Mouse (Mus musculus) adrenal gland, adult (tissue): ENCODE data around the gene Tmem52.
A peak's percentile ranks its signal among the peaks of the same experiment; 100 is the strongest.

Experiments
- DNase-seq, 2 experiments: peaks; one replicate each; pipeline ENCODE4 v3.0.0; 2022 to 2023; ENCODE audit warnings: low spot score in 1 of 2; ENCODE audit not compliant: inconsistent age in 2 of 2

Gene Tmem52

DNA sequence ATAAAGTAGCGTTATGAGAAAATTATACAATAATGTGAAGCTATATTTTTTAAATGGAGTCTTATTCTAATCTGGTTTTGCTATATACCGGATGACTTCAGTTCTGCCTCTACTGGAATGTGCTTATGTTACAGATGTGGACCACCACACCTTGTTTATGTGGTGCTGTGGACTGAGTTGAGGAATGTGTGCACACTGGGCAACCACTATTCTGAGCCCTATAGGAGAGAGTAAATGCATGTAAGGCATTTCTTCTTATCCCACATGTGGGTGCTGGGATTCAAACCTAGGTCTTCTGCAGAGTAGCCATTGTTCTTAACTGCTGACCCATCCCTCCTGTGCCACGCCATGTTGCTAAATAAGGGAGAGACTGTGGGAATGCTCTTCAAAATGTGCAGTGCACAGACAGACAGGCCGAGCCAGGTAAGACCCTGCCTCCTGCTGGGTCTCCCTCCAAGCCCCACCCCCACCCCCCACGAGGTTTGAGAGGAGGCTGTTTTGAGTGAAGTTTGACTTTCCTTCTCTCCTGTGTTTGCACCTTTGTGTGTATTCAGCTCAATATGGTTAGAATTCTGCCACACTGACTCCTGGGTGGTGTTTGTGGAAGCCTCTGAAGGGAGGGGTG is 36.9 kb downstream of the Tmem52 start:
- no peak for DNase-seq

DNA sequence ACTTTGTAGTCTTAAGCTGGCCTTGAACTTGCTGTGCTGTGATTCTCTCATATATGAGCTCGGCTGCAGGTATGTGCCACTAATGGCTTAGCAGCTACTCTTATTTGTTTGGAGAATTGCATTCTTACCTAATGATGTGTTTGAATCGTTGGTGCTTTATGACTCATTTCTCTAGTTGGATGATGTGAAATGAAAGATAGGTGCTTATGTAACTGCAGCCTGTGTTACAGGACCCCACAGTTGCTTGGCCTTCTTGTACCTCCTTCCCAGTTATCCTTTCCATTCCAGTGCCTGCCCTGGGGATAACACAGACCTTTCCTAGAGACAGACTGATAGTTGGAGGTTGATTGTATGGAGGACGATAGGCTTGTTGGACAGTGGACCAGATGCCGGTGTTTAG is 39.7 kb downstream of the Tmem52 start:
- DNase-seq, result peak in 1 of 2 experiments; percentile 69

DNA sequence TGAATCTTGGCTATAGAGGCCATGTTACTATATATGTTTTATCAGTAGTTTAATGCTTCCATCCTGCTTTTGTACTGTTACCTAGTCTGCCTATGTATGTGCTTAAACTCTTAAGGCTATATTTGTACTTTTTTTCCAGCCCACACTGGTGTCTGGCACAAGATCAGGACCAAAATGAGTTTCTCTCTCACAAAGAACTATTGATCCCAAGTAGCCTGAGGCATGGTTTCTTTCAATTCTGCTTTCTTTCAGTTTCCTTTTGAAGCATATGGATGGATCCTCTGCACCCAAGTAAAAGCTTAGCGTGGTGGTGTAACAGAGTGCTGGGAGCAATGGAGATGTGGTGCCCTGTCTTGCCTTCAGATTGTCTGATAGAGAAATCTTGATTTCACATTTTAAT is 42.1 kb downstream of the Tmem52 start:
- no peak for DNase-seq

DNA sequence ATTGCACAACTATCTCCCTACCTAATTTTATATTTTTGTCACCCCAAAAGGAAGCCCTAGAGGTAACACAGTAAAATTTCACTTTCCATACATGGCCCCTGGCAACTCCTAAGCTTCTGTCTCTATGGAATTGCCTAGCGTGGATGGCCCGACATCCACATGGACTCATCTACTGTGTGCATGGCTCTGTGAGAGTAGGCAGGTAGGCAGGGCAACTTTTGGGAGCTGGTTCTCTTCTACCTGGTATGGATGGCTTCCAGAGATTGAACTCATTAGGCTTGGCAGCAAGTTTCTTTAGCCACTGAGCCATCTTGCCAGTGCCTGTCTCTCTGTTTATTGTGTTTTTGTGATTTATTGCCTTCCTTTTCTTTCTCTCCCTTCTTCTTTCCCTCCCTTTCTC is 45.9 kb downstream of the Tmem52 start:
- DNase-seq, result no peak

DNA sequence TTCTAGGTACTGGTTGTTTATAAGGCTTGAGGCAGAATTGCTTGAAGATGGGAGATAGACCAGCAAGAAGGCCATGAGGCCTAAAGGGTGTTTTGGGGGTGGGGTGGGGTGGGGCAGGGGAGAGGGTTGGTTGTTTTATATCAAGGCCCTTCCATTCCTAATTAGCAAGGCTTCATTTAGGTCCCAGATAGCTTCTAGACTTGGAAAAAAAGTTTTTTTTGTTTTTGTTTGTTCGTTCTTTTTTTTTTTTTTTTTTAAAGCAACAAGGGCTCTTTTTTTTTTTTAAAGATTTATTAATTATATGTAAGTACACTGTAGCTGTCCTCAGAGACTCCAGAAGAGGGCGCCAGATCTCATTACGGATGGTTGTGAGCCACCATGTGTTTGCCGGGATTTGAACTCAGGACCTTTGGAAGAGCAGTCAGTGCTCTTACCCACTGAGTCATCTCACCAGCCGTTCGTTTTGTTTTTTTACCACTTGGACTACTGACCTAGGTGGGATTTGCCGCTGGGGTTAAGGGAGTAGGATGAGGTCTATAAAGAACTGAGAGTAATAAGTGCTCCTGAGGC is 49.1 kb downstream of the Tmem52 start:
- no peak for DNase-seq
